Mouse (Mus musculus) bone marrow, adult 2 months (tissue): Measurements from ENCODE around the gene Rgs3.

Experiments used
- CTCF ChIP-seq: fragments of 200-500 bp; IDR thresholded peaks from 2 replicates; pipeline ENCODE4 v1.5.1; 2011; ENCODE audit warnings: low read length, control low read depth; ENCODE audit not compliant: control insufficient read depth, insufficient read depth
- POLR2A ChIP-seq: fragments of 200-500 bp; IDR thresholded peaks from 2 replicates; pipeline ENCODE4 v1.6.1; 2011; ENCODE audit warnings: low read depth, mild to moderate bottlenecking, control low read depth, low read length, borderline replicate concordance; ENCODE audit not compliant: control insufficient read depth

GRCm38 (mm10) chr4:62694703-62695439 lies 135.2 kb downstream of the Rgs3 start:
- TF ChIP-seq POLR2A (no peak), CTCF (no peak)
